Mouse (Mus musculus): ENCODE measurements around the gene Creb3l1. TPM values are rescaled to one million over a fixed set of nuclear protein-coding genes. Genes with fewer than 3 reads are reported as not detected.
A peak's percentile ranks its signal among the peaks of the same experiment; 100 is the strongest.

Gene Creb3l1
- polyA plus RNA-seq, 3 experiments from 2014 or later: 0.92 to 1.7 (median 1.1) TPM

DNA sequence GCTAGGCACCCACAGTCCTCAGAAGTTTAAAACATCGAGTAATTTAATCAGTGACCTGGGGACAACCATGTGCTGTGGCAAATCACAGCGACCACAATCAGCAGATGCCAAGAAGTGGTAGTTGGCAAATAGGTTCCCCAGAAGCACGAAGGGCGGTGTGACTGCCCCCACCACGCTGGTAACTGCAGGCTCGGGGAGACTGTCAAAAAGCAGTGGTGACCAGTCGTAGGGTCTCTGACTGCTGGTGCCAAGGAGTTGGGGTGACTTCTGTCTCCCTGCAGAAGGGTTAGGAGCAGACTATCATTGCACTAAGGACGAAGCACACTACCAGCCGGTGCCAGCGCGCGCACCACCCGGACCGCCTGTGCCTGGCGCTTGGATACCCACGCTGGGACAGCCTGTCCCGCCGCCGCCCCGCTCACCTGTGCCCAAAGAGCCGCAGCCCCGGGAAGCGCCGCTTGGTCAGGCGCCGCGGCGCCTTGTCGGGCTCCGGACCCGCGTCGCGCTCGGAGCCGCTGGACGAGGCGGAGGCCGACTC lies 61.4 kb downstream of the Creb3l1 start:
- ATAC-seq: no peak

GRCm38 (mm10) chr2:91961901-91962761 lies 62.2 kb downstream of the Creb3l1 start:
- ATAC-seq: peak; percentile 51

GRCm38 (mm10) chr2:91960459-91960858 lies 63.8 kb downstream of the Creb3l1 start:
- no peak for ATAC-seq

- no peak for ATAC-seq
Measured at GRCm38 (mm10) chr2:91959544-91960410, 64.5 kb downstream of the Creb3l1 start.

DNA sequence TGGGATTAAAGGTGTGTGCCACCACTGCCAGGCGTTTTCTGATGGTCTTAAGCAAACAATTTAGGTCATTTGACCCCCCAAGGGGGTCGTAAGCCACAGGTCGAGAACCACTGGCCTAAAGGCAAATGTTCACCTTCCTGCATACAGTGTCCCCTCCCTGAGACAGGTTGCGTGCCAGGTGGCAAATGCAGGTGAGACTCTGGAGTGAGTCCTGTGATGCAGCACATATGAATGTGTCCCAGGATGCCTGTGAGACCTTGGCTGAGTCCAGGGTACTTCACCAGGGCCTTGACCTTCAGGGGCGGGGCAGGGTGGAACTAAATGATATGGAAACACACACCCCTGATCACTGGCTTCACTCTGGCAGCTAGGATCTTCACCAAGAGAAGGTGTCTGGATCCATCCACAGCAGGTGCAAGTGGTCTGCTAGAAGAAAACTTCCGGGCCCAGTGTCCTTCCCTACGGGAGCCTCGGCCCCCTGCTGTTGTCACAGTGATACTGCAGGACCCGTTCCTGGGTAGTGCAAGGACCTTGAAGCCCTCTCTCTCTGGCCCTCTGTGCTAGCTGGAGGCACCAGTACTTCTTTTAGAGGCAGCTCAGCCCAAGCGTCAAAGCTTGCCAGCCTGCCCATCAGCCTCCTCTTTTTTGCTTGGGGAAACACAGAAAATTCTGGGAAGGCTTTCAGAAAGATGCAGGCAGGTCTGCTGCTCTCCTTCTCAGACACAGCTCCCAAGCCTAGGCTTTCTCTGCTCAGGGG lies 65.4 kb downstream of the Creb3l1 start:
- no peak for ATAC-seq

DNA sequence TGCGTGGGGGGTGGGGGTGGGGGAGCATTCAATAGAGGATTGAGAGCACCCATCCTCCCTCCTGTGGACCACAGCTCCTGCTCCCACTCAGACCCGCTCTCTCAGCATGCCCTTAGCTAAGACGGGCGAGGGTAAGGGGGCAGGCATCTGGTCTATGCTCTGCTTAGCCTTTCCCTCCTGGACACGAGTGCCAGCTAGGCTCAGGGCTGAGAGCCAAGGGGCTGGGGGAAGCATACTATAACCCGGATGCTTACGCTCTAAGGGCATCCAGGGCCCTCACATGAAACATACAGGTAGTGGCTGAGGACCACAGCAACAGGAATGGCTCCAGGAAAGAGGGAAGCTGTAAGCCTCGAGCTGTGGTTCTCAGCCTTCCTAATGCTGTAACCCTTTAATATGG lies 66.3 kb downstream of the Creb3l1 start:
- ATAC-seq: no peak

- peak; percentile 76 for ATAC-seq
Measured at GRCm38 (mm10) chr2:91957096-91957495, 67.2 kb downstream of the Creb3l1 start.

DNA sequence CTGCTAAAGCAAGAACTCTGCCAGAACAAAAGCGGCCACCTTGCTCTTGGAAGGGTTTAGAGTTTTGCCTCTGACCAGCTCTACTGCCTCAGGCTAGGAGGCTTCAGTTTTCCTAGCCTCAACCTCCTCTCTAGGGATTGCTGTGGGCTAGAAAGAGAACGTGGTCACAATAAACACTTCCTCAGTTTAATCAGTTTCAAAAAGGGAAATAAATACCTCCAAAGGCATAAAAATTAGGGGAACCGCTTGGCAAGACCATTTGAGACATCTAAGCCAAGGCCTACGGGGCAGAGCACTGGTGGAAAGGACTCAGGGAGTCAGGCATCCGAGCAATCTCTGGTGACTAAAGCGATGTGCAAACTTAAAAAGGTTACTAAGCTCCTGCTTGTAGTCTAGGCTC lies 68.4 kb downstream of the Creb3l1 start:
- no peak for ATAC-seq

GRCm38 (mm10) chr2:91955121-91955591 lies 69.1 kb downstream of the Creb3l1 start:
- no peak for ATAC-seq

DNA sequence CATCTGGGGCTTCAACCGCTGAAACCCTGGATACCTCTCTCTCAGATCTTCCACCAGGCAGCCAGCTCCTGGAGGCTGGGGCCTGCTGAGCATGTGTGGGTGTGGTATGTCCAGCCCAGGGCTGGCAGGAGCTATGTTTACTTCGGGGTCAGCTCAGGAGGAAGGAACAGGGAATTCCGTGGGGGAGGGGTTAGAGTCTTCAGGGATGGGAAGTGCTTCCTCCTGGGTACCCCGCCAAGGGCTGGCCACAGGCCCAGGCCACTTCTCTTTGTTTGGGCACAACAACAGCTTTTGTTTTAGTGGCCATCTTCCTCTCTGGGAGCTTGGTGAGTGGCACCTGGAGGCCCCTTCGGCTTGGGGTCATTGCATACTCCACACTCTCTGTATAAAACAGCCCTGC lies 70.5 kb downstream of the Creb3l1 start:
- no peak for ATAC-seq

DNA sequence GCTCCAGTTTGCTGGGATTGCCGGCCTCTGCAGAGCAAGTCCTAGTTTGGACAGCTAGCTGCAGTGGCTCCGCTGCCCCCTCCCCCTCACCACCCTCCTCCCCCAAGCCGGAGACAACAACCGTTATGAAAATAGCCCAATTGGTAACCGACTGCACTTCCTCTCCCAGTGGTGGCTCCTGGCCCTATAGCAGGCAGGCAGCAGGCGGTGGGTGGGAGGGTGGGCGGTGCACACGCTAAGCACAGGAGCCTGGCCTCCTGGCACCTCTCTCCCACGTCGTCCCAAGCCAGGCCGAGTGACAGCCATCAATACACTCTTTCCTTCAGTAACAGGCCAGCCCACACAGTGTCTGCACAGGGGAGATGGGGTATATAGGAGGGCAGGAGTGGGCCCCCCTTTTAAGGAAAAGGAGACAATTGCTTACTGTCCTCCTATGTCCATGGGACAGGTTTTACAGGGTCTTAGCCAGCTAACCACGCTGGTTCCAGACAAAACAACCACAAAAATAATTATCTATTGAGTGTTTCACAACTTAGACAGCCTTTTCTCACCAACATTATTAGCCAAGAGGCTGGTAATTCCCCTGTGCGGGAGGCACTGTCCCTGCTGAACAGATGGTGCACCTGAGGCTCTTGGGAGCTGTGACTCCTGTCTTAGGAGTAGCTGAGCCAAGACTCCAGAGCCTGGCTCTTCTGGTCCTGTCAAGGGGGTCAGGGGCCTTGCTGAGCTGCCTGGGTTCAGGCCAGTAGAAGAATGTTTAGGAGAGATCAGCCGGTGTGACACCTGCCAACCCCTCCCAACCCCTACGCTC lies 73.8 kb downstream of the Creb3l1 start:
- peak; percentile 86 for ATAC-seq

DNA sequence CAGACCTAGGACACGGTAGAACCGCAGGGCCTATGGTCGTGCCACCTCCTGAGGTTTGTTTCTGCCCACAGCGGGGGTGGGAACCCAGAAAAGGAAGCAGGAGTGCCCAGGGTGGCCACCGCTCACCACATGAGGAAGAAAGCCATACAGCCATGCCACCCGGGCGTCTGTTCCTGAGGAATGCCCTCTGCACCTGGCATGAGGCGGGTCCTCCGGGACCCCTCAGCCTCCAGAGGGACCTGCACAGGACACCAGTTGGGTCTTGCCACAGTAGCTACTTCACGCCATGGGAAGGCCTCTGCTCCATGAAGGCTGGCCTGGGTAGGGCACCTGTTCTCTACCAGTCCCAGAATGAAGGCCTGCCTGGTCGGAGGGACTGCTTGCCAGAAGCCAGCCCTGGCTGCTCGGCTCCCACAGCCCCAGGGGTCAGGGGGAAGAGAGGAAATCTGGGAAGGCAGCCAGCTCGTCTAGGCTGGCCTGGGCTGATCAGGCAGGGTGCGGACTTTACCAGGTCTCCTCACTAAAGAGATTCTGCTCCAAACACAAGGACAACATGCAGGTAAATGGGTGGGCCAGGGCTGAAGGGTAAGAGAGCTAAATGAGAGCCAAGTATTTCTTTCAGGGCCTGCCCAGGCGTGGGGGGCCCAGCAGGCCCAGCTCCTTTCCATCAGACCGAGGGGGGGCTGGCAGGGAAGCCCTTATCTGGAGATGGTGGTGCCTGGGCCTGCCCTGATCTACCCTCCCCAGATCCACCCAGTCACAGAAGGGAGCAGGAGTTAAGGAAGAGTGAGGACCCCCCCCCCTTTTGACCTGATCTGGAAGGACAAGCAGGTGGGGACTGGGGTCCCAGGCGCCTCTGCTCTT lies 74.7 kb downstream of the Creb3l1 start:
- peak; percentile 2 for ATAC-seq

GRCm38 (mm10) chr2:91948792-91949241 lies 75.5 kb downstream of the Creb3l1 start:
- no peak for ATAC-seq

DNA sequence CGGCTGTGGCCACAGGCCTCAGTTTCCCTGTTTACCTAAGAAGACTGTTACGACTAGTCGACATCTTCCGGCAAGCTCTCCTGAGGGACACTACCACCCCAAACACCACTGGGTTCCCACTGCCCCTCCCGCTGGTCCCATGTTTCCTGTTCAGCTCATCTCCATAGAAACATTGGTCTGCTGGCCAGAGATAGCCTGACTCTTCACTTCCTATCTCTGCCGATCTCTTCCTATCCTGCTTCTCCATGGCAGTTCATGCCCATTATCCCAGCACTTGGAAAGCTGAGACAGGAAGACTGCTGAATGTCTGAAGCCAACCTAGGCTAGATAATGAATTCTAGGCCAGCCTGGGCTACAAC lies 76.2 kb downstream of the Creb3l1 start:
- no peak for ATAC-seq

GRCm38 (mm10) chr2:91947397-91948150 lies 76.7 kb downstream of the Creb3l1 start:
- no peak for ATAC-seq

DNA sequence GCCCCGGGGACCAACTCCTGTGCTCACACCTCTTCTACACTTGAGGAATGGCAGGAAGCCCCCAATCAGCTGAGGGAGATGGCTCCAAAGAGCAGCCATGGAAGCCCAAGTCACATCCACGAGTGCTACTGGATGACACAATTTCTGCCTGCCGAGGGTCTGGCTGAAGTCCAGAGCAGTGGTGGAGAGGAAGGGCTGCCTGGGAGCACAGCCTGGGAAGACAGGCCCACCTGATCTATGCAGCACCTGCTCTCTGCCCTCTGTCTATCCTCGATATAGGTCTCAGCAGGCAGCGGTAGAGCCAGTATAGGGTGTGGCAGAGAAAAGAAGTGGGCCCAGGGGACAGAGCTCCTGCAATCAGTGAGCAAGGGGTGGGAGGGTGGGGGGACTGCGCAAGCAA lies 77.5 kb downstream of the Creb3l1 start:
- ATAC-seq: no peak

GRCm38 (mm10) chr2:91945483-91945882 lies 78.8 kb downstream of the Creb3l1 start, which contains the start of gene Gm9821:
TSS of gene Gm9821 (plus strand) at chr2:91945703.
- no peak for ATAC-seq

GRCm38 (mm10) chr2:91944170-91944950 lies 79.9 kb downstream of the Creb3l1 start:
- ATAC-seq: peak; percentile 82

GRCm38 (mm10) chr2:91942356-91942755 lies 81.9 kb downstream of the Creb3l1 start:
- ATAC-seq: no peak
